Mouse (Mus musculus): Measurements from ENCODE around the gene Asic1.

Gene Asic1

DNA sequence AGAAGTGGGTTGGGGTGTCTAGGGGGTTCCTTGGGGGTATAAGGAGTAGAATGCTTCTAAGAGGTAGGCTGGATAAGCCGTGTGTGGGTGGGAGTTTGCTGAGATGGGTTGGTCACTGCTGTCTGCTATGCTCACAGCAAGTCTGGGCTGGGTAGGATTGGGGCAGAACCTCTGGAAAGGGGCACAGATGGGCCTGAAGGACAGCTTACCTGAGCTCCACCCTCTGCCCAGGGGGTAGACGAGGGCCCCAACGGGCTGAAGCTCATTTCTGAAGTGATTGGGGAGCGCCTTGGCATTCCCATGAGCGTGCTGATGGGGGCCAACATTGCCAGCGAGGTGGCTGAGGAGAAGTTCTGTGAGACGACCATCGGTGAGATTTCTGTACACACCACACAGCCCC lies 49.7 kb downstream of the Asic1 start:
- no peak for DNase-seq (ENCODE audit: low read depth)

DNA sequence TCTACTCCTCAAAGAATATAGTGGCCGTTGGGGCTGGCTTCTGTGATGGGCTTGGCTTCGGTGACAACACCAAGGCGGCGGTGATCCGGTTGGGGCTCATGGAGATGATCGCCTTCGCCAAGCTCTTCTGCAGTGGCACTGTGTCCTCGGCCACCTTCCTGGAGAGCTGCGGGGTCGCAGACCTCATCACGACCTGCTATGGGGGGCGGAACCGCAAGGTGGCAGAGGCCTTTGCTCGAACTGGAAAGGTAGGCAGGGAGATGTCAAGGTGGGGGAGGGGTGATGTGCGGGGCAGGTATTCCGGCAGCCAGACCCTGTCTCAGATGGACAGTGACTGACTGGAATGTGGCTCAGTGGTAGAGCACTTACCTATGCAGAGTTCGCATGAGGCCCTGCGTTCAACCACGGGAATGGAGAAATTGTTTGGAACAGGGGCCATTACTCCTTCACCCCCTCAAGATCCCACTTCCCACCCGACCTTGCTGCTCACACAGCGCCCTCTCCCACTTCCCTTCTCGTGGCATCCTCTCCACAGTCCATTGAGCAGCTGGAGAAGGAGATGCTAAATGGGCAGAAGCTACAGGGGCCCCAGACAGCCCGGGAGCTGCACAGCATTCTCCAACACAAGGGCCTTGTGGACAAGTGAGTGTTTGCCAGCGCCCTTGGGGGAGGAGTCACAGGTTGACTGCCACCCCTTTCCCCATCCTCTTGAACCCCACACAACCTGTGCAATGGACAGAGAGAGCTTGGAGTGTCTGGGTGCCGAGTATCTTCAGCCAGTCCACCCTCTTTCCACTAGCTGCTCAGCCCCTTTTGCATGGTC lies 52.0 kb downstream of the Asic1 start:
- DNase-seq (ENCODE audit: low read depth): no peak

DNA sequence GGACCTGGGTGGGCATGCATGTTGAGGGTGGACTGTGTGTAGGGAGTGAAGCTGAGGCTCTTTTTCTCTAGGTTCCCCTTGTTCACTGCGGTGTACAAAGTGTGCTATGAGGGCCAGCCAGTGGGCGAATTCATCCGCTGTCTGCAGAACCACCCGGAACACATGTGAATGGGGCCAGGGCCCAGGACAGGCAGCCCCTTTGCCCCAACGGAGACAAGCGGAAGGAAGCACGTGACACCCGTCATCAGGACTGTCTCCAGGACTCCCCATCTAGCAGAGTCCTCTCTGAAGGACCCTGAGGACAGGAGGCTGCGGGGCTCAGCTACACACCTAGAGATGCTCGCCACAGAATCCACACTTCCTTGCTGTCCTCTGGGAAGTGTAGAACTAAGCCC lies 52.9 kb downstream of the Asic1 start:
- no peak for DNase-seq (ENCODE audit: low read depth)

DNA sequence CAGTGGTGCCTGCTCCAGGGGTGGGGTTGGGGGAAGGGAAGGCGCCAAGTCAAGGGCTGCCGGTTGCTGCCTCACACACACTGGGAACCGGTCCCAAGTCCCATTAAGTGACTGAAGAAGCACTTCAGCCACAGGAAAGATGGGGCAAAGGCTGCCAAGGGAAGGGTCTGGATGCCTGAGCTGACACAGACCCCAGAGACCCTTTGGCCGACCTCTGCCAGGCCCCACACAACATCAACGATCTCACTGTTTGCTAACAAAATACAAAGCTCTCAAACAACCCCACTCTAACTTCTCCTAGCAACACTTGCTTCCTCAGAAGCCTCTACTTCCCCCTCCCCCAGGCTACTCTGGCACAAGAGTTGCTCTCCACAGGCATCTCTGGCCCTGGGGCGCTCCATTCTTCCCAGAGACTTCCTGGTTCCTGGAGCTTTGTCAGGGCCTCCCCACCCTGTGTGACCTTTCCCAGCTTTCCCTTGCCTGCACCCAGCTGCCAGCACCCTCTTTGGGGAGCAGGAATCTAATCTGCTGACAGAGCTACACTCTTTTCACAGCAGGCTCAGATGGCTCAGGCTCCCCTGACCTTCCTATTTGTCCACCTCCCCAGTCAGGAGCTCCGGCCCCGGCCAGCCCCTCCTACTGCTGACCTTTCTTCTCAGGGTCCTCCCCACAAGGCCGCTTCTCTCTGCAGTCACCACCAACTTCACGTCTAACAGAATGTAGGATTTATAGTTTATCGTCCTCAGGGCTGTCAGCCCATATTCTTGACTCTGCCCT lies 53.5 kb downstream of the Asic1 start:
- no peak for DNase-seq (ENCODE audit: low read depth)

DNA sequence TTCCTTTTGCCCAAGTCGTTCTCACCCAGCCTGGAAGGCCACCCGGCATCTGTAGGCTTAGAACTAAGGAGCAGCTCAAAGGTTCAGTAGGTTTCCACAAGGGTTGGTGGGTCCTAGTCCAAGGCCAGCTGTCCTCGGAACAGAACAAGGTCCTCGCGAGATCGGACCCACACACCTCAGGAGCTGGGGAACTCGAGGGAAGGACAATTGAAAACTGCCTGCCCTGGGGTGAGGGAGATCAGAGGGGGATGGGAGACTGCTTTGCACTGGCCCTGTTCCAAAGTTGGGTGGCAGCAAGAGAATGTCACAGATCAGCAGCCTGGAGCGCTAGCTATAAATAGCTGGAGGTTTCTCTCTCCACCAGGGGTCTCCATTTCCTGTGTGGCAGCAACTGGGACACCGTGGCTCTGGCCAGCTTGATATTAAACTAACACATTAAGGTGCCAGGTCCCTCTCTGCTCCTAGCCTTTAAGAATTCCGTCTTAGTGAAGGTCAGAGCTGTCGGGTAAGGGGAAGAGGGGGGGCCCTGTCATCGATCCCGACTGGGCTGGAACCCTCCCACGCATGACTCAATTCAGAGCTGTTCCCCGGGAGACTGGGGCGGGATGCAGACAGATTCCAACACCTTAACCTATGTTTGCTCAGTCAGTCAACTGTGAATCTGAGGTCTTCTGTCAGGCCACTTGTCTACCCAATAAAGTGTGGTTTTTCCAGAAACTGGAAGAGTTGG lies 54.3 kb downstream of the Asic1 start:
- peak; percentile 75 for DNase-seq (ENCODE audit: low read depth)

DNA sequence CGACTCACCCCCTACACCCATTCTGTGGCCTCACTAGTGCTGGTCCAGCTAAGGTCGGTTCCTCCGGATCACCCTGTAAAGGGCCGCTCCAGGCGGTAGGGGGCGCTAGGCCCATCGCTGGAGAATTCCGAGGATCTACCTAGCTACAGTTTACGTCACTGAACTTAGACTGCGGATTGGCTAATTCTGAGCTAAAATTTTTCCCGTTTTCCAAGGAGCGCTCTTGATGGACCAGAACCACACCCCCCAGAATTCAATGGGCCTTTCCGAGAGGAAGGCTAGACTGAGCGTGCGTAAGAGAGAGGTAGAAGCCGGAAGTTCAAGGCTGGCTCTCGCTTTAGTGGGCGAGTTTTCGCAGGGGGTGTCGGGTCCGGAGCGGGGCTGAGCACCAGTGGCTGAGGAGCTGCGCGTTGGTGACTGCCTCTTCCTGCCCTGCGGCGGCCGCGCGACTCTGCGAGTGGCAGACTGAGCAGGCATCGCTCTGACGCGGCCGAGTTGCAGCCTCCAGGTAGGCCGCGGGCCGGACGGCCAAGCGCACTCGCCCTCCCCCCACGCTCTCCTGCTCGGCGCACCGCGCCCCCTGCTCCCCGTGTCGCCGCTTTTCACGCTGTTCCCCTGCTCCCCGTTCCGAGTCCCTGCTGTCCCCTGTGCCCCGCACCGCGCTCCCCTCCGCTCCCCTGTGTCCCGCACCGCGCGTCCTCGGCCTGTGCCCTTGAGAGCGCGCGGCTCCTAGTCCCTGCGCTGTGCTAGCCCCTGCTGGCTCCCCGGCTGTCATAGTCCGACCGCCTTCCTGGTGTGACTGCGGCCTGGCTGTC lies 55.4 kb downstream of the Asic1 start, which contains the start of gene Cox14:
Gene Cox14, plus strand, starts transcription at position 278 of the 815 bp plus-strand sequence.
- peak; percentile 97 for DNase-seq (ENCODE audit: low read depth)

DNA sequence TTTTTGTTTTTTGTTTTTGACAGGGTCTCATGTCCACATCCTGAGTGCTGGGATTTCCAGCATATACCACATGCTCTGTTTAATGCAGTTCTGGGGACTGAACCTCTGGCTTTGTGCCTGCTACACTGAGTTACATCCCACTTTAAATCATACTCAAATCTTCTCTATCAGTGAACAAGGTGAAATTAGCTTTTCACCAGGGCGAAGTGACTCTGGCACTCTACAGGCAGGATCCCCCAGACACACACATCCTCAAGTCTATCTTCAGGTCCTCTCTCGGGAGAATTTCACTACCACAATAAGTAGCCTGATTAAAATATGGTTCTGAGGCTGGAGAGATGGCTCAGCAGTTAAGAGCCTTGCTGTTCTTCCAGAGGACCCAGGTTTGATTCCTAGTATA lies 56.4 kb downstream of the Asic1 start:
- DNase-seq (ENCODE audit: low read depth): no peak

DNA sequence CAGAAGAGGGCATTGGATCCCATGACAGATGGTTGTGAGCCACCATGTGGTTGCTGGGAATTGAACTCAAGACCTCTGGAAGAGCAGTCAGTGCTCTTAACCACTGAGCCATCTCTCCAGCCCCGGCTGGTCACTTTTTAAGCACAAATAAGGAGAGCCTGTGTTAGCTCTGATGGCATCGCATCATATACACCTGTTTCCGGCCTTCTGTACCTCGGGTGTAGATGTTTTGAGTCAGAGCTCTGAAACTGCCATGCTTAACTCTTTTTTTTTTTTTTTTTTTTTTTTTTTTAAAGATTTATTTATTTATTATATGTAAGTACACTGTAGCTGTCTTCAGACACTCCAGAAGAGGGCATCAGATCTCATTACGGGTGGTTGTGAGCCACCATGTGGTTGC lies 56.9 kb downstream of the Asic1 start:
- peak; percentile 63 for DNase-seq (ENCODE audit: low read depth)

DNA sequence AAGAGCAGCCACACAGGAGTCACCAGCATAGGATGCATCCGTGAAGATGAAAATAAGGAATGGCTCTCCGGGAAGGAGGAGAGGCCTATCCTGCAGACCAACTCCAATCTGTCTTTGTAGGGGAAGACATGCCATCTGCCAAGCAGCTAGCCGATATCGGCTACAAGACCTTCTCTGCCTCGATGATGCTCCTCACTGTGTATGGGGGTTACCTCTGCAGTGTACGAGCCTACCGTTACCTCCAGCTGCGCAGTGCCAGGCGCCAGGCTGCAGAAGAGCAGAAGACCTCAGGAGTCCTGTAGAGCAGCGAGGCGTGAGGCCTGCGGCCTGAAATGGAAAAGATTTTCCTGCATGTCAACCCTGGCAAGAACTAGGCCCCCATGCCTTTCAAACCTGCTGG lies 57.4 kb downstream of the Asic1 start:
- no peak for DNase-seq (ENCODE audit: low read depth)

DNA sequence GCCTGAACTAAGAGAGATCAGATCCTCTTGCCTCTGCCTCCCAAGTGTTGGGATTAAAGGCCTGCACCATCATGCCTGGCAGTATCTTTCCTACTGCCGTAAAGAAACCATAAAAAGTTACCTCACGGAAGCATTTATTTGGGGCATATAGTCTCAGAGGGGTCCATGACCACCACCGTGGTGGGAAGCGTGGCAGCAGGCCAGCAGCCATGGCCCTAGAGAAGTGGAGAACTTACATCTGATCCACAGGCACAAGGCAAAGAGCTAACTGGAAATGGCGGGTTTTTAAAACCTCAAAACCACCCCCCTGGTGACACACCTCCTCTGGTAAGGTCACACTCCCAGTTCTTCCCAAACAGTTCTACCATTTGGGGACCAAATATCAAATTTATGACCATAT lies 58.0 kb downstream of the Asic1 start:
- no peak for DNase-seq (ENCODE audit: low read depth)

DNA sequence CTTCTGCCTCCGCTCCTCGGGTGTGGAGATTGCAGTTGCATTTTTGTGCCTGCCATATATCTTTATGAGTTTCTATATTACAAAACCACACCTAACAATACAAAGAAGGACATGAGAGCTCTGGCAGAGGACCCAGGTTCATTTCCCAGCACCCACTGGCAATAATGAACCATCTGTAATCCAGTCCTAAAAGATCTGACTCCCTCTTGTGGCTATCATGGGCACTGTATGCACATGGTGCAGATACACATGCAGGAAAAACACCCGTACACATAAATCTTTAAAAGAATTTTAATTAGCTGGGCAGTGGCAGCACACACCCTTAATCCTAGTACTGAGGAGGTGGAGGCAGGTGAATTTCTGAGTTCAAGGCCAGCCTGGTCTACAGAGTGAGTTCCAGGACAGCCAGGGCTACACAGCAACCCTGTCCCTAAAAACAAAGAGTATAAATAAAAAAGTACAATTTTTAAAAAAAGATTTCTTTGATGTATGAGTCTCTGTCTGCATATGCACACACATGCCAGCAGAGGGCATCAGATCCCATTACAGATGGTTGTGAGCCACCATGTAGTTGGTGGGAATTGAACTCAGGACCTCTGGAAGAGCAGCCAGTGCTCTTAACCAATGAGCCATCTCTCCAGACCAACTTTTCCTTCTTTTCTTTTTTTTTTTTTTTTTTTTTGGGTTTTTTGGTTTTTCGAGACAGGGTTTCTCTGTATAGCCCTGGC lies 59.1 kb downstream of the Asic1 start:
- peak; percentile 54 for DNase-seq (ENCODE audit: low read depth)

DNA sequence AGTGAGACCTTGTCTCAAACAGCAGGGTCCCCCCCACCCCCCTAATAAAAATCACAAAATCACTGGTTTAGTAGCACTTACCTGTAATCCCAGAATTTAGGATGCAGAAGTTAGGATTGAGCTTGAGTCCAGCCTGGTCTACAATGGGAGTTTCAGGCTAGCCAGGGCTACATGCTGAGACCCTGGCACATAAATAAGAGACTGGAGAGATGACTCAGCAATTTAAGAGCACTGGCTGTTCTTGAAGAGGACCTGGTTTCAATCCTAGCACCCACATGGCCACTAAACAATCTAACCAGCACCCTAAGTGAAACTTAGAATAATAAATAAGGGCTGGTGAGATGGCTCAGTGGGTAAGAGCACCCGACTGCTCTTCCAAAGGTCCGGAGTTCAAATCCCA lies 61.0 kb downstream of the Asic1 start:
- DNase-seq (ENCODE audit: low read depth): no peak

DNA sequence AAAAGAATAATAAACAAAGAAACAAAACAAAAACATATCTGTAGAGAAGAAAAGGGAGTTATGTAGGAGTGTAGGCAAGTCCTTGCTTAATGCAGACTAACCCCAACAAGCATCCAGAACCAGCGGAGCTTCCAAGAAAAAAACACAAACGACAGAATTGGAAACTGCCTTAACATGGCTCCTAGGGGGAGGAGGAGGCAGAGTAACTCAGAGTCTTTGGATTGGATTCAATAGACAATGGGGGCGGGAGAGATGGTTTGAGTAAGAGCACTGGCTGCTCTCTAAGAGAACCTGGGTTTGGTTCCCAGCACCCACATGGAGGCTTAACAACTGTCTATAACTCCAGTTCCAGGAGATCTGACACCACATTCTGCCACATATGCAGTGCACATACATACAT lies 61.5 kb downstream of the Asic1 start:
- no peak for DNase-seq (ENCODE audit: low read depth)

DNA sequence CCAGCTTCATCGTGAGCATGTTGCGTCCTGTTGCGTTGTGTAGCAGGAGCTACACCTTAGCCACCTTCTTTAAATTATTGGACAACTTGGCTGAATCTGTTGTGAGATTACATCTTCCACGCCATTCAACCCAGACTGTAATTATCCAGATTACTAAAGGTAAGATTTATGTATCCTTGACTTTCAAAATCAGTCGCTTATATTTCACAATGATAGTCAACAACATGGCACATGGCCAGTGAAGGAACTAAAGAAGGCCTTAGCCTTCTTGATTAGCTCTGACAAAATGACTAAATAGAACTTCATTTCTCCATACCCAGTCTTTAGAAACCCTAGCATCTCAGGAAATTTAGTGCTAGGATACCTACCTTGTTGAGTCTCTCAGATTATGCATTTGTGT lies 63.0 kb downstream of the Asic1 start:
- DNase-seq (ENCODE audit: low read depth): no peak

DNA sequence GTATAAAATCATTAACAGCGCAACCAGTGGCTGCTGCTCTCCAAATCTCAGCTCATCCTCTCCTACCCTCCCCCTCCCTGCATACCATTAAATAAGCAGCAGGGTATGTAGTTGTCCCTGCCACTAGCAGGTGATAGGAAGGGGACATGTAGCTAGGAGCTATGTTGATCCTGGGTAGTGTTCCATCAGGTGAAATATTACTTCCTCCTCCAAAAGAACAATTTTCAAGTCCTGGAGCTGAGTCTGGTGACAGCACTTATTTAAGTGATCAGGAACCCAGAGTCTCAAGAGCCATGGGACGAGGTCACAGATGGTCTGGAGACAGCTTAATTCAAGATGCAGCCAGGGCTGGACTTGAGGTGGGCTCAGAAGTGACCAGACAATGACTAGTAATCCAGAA lies 65.5 kb downstream of the Asic1 start:
- DNase-seq (ENCODE audit: low read depth): no peak

DNA sequence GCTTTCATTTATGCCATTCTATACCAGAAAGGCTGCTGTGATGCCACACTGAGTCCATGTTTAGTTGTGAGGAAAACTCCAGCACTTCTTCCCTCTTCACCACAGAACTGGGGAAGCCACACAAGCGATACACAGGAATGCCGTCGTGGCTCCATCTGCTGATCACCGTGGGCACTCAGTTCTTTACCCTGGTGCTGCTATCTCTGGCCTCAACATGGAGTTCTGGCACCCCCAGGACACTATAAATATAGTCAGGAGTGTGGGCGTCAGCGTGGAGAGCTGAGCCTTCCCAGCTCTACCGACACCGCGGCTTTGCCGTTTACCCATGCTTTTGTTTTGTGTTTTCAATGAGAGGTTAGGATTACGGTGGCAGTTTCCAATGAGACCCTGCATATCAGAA lies 66.5 kb downstream of the Asic1 start:
- DNase-seq (ENCODE audit: low read depth): no peak

DNA sequence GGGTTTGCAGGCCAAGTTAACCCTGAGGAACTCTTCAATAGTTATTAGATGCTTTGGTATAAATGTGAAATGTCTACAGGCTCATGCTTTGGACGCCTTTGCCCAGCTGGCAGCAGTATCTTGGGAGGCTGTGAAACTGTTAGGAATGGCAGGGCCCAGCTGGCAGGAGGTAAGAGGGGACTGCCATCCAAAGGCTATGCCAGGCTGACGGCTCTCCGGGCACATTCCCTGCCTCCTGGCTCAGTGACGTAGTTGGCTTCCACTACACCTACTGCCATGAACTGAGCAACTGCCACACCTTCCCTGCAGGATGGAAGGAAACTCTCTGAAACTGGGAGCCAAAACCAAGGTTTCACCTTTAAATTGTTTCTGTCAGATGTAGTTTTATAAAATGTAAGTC lies 70.1 kb downstream of the Asic1 start:
- no peak for DNase-seq (ENCODE audit: low read depth)
